Mouse (Mus musculus) limb, embryonic 12.5 days (tissue): Measurements from ENCODE around the gene Olfr178. TPM values are rescaled to one million over a fixed set of nuclear protein-coding genes. Genes with fewer than 3 reads are reported as not detected.

Source experiments
- ATAC-seq: fragments of 200-750 bp; cut with Nextera tagmentation; 2 replicates; pipeline ENCODE4 v1.8.0; 2017; ENCODE audit warnings: low read depth, moderate TSS enrichment; ENCODE audit not compliant: insufficient number of reproducible peaks, insufficient read depth, low FRiP score, low TSS enrichment
- H3K27ac ChIP-seq: fragments of 300-500 bp; sonication (generic); 2 replicates; pipeline ENCODE4 v1.5.1; 2016; ENCODE audit warnings: mild to moderate bottlenecking, moderate library complexity
- H3K27me3 ChIP-seq: fragments of 300-500 bp; sonication (generic); 2 replicates; pipeline ENCODE4 v1.6.1; 2016; ENCODE audit warnings: mild to moderate bottlenecking, moderate library complexity
- H3K36me3 ChIP-seq: fragments of 300-500 bp; sonication (generic); 2 replicates; pipeline ENCODE4 v1.6.1; 2016; ENCODE audit warnings: mild to moderate bottlenecking, moderate library complexity
- H3K4me1 ChIP-seq: fragments of 300-500 bp; sonication (generic); replicated peaks from 2 replicates; pipeline ENCODE4 v1.6.1; 2016
- H3K4me2 ChIP-seq: fragments of 300-500 bp; sonication (generic); 2 replicates; pipeline ENCODE4 v1.6.1; 2016; ENCODE audit warnings: mild to moderate bottlenecking, moderate library complexity
- H3K4me3 ChIP-seq: fragments of 300-500 bp; sonication (generic); replicated peaks from 2 replicates; pipeline ENCODE4 v1.5.1; 2016; ENCODE audit warnings: mild to moderate bottlenecking
- H3K9ac ChIP-seq: fragments of 300-500 bp; sonication (generic); replicated peaks from 2 replicates; pipeline ENCODE4 v1.6.1; 2016; ENCODE audit warnings: mild to moderate bottlenecking, moderate library complexity
- H3K9me3 ChIP-seq: fragments of 300-500 bp; sonication (generic); 2 replicates; pipeline ENCODE4 v1.6.1; 2016; ENCODE audit warnings: mild to moderate bottlenecking, moderate library complexity
- WGBS: fragments of 180-500 bp; shearing (Covaris S2); methylation state at CpG from one replicate; pipeline ENCODE4 v1.1.7; 2016; 5-methylcytosine and 5-hydroxymethylcytosine counted together
- polyA plus RNA-seq: library from polyadenylated mRNA; unstranded; fragments of >200 nt; fragmentation: Nextera tagmentation; extraction: Ambion mirVana; gene quantifications from 2 replicates; pipeline ENCODE4 v1.2.1, GENCODE M21; 2016

Gene Olfr178
- not detected in 2 replicates for polyA plus RNA-seq

DNA sequence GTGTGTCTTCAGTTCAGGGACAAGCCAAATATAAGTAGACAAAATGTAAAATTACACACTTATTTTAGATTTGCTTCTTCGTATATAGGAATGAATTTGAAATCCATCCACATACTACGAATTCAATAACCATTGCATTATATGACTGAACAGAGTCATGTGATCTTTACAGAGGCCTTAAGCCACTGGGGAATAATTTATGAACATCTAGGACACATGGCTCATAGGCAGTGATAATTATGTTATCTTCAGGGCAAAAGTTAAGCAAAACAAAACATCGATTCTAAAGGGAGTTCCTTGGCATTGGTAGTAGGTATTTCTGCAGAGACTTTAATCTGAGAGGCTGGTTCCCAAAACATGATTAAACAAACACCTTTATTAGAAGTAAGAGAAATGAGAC is at the start of gene Olfr178:
Olfr178 (minus strand) TSS at position 101 of the 400 bp plus-strand sequence.
- 83% methylated on average over 3 of the region's 3 CpGs for WGBS
- no peak for ATAC-seq
- Histone ChIP-seq H3K36me3 (no peaks in the 10 kb centered on the region), H3K27me3 (no peaks in the 10 kb centered on the region), H3K27ac (no peak within 1 kb of the TSS), H3K4me1 (no peaks in the 10 kb centered on the region), H3K9ac (no peak within 1 kb of the TSS), H3K4me3 (no peak within 1 kb of the TSS), H3K9me3 (no peaks in the 10 kb centered on the region), H3K4me2 (no peak within 1 kb of the TSS)

DNA sequence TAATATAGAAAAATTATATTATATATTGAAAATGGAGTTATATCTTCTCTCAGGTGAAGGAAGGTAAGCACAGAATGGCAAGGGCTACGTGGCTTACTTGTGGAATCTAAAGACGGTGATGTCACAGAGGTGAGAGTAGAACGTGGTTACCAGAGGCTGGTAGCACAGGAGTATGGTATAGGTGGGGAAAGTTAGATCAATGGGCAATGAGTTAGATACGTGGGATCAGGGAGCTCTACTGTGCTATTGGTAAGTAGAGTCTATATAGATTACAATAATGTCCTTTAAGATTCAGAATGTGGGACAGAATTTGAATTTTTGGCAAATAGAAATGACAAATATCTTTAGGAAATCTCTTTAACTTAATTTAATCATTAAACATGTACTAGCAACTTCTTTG is 37.4 kb upstream of the Olfr178 start, which contains the start of gene Olfr180:
Olfr180 (minus strand) TSS at position 101 of the 400 bp plus-strand sequence.
- H3K36me3 ChIP-seq: no peaks in the 10 kb centered on the region
- H3K9me3 ChIP-seq: no peaks in the 10 kb centered on the region
- H3K4me2 ChIP-seq: no peak within 1 kb of the TSS
- H3K9ac ChIP-seq: no peak within 1 kb of the TSS
- H3K4me3 ChIP-seq: no peak within 1 kb of the TSS
- ATAC-seq: no peak
- no peaks in the 10 kb centered on the region for H3K4me1 ChIP-seq
- H3K27me3 ChIP-seq: no peaks in the 10 kb centered on the region
- WGBS: 78% methylated on average over 4 of the region's 4 CpGs
- no peak within 1 kb of the TSS for H3K27ac ChIP-seq

DNA sequence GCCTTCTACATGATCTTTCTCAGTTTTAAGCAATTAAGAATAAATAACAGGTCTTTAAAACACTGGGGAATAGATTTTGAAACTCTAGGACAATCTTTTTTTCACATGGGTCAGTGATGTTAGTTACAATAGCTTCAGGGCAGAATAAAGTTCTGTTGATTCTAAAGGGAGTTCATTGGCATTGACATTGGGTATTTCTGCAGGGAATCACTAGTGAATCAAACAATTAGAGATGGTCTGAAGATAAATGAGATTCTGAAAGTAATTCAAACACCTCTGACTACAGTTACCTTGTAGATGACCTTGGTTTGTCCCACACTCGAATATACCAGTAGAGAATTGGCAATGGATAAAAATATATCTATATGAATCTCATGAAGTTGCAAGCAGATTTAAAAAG is 36.8 kb upstream of the Olfr178 start, which contains the start of gene Olfr181:
Olfr181 (minus strand) TSS at position 101 of the 400 bp plus-strand sequence.
- 64% methylated on average over 1 of the region's 1 CpGs for WGBS
- no peaks in the 10 kb centered on the region for H3K9me3 ChIP-seq
- ATAC-seq: no peak
- no peaks in the 10 kb centered on the region for H3K4me1 ChIP-seq
- no peak within 1 kb of the TSS for H3K4me2 ChIP-seq
- H3K27ac ChIP-seq: no peak within 1 kb of the TSS
- H3K27me3 ChIP-seq: no peaks in the 10 kb centered on the region
- H3K9ac ChIP-seq: no peak within 1 kb of the TSS
- no peaks in the 10 kb centered on the region for H3K36me3 ChIP-seq
- H3K4me3 ChIP-seq: no peak within 1 kb of the TSS

DNA sequence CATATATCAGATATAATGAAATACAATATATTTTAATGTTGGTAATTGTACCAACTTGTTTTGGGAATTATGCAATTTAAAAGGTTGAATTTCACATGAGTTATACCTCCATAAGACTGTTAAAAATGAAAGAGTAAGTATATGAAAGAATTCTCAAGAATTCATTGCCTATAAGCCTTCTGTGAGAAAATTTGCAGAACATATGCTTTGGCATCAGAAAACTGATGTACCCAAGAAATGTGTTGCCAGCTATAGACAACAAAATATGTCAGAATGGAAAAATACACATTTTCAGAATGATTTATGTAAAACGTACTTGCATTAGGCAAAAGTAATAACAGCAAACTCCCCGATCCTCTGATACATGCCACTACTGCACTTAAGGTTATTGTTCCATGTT is 7.4 kb downstream of the Olfr178 start:
- Histone ChIP-seq H3K9ac (no peak overlapping the region), H3K27me3 (no peaks in the 10 kb centered on the region), H3K4me2 (no peak overlapping the region), H3K27ac (no peak overlapping the region), H3K4me3 (no peak overlapping the region), H3K9me3 (no peaks in the 10 kb centered on the region), H3K4me1 (no peaks in the 10 kb centered on the region), H3K36me3 (no peaks in the 10 kb centered on the region)
- no peak for ATAC-seq
- 88% methylated on average over 2 of the region's 2 CpGs for WGBS

DNA sequence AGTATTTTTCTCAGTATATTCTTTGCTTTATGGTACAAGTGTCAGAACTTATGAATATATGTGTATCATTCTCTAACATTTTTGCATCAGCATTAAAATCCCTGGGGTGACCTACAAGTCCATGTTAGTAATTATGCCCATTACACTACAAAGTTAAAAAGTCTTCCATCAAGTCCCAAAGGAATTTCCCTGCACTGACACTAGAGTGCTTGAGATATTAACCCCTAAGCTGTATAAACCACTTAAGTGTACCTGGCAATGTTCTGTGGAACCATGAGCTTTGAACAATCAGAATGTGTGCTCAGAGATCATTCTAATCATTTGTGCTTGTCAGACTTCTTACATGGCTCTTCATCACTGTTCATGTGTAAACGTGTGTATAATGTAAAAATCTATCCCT is 17.2 kb downstream of the Olfr178 start, which contains the start of gene Olfr177:
Olfr177 (minus strand) TSS at position 101 of the 400 bp plus-strand sequence.
- Histone ChIP-seq H3K9me3 (no peaks in the 10 kb centered on the region), H3K27ac (no peak within 1 kb of the TSS), H3K9ac (no peak within 1 kb of the TSS), H3K4me3 (no peak within 1 kb of the TSS), H3K4me2 (no peak within 1 kb of the TSS), H3K27me3 (no peaks in the 10 kb centered on the region), H3K36me3 (no peaks in the 10 kb centered on the region), H3K4me1 (no peaks in the 10 kb centered on the region)
- ATAC-seq: no peak
- 56% methylated on average over 1 of the region's 1 CpGs for WGBS

DNA sequence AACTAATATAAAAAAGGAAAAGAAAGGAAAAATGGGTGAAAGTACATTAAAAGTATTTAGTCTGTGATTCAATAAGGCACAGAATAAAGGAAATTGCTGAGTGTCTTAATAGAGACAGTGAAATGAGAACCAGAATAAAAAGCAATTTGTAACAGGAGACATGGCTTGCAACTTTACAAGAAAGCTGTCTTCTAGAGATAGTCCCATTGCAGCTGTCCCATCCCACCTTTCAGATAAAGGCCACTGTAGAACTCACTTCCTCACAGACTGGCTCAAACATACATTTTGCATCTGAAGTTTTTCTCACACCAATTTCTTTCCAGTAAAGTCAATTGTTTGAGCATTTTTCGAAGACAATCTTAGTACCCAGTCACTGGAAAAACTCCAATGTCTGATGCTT is 30.4 kb downstream of the Olfr178 start:
- Histone ChIP-seq H3K27me3 (no peaks in the 10 kb centered on the region), H3K27ac (no peak overlapping the region), H3K4me3 (no peak overlapping the region), H3K4me2 (no peak overlapping the region), H3K36me3 (no peaks in the 10 kb centered on the region), H3K9me3 (no peaks in the 10 kb centered on the region), H3K4me1 (no peaks in the 10 kb centered on the region), H3K9ac (no peak overlapping the region)
- 84% methylated on average over 1 of the region's 1 CpGs for WGBS
- no peak for ATAC-seq

DNA sequence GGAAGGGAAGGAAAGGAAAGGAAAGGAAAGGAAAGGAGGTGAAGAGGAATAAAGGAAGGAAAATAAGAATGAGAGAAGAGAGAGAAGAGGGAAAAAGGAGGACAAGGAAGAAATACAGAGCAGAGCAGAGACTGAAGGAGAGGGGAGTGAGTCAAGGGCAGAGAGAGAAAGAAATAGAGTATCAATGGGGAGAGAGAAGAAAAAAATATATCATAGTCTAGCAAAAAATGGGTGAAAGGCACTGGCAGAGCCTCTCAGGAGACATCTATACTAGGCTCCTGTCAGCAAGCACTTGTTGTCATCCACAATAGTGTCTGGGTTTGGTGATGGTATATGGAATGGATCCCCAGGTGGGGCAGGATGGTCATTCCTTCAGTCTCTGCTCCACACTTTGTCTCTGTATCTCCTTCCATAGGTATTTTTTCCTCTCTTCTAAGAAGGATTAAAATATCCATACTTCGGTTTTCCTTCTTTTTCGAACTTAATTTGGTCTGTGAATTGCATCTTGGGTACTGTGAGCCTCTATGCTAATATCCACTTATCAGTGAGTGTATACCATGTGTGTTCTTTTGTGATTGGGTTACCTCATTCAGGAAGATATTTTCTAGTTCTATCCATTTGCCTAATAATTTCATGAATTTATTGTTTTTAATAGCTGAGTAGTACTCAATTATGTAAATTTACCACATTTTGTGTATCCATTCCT is 31.7 kb downstream of the Olfr178 start:
- 90% methylated on average over 2 of the region's 2 CpGs for WGBS
- H3K36me3 ChIP-seq: no peaks in the 10 kb centered on the region
- H3K4me1 ChIP-seq: no peaks in the 10 kb centered on the region
- H3K4me2 ChIP-seq: no peak overlapping the region
- H3K4me3 ChIP-seq: no peak overlapping the region
- H3K9me3 ChIP-seq: no peaks in the 10 kb centered on the region
- H3K27me3 ChIP-seq: no peaks in the 10 kb centered on the region
- no peak for ATAC-seq
- H3K9ac ChIP-seq: no peak overlapping the region
- H3K27ac ChIP-seq: no peak overlapping the region

Other genes starting within 250 kb of the Olfr178 start
- 23.0 and 23.4 TPM in 2 replicates for gene Cpox, start 221.8 kb downstream of the Olfr178 start, polyA plus RNA-seq
- not detected in 2 replicates for gene Gpr15, start 173.0 kb downstream of the Olfr178 start, polyA plus RNA-seq
- gene Cldnd1, start 164.2 kb downstream of the Olfr178 start, polyA plus RNA-seq: 105 and 119 TPM in 2 replicates
- not detected in 2 replicates for gene Olfr172, start 128.9 kb downstream of the Olfr178 start, polyA plus RNA-seq
- not detected in 2 replicates for gene Olfr173, start 91.8 kb downstream of the Olfr178 start, polyA plus RNA-seq
- gene Olfr175-ps1, start 65.3 kb downstream of the Olfr178 start, polyA plus RNA-seq: not detected in 2 replicates
- not detected in 2 replicates for gene Olfr177, start 17.3 kb downstream of the Olfr178 start, polyA plus RNA-seq
- gene Olfr181, start 36.7 kb upstream of the Olfr178 start, polyA plus RNA-seq: not detected in 2 replicates
- gene Olfr180, start 37.3 kb upstream of the Olfr178 start, polyA plus RNA-seq: not detected in 2 replicates
- not detected in 2 replicates for gene Olfr183, start 103.3 kb upstream of the Olfr178 start, polyA plus RNA-seq
- gene Olfr186, start 138.2 kb upstream of the Olfr178 start, polyA plus RNA-seq: not detected in 2 replicates
- not detected in 2 replicates for gene Olfr187, start 147.7 kb upstream of the Olfr178 start, polyA plus RNA-seq
- gene Olfr190, start 185.9 kb upstream of the Olfr178 start, polyA plus RNA-seq: not detected in 2 replicates
- gene Olfr191, start 197.8 kb upstream of the Olfr178 start, polyA plus RNA-seq: not detected in 2 replicates
- not detected in 2 replicates for gene Olfr193, start 219.8 kb upstream of the Olfr178 start, polyA plus RNA-seq
- not detected in 2 replicates for gene Olfr194, start 229.0 kb upstream of the Olfr178 start, polyA plus RNA-seq